ENCODE assay signal across 8 mouse cellular contexts in the genomic region with DNA sequence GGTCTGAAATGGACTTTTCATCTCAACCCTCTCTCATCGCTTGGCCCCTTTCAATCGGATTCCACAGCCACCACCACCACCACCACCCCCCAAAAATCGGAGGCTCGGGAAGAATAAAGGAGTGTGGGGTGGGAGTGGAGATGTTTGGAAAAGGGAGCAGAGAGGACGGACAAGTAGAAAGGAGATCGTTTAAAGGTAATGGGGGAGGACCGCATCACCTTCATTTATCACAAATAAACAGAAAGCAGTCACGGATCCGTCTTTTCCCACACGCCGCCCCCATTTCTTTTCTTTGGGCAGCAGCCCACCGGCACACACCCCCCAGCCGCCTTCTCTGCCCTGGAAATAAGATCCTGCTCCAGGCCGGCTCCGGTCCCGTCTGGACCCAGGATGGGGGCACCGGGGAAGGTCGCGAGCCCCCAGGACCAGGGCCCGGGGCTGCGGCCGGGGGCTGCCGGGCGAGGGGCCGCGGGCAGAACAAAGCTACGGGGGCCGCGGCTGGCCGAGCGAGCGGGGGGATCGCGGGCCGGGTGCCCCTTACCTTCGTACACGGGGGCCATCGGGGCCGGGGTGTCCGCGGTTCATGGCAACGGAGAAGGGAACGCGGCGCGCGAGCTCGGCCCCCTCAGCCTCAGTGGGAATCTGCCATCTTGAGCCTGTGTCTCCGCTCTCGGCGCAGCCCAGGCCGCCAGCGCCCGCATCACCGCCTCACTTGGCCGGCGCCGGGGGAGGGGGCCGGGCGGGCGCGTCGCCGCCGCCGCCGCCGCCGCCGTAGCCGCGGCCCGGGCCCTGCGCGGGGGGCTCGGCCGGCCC. TPM values are rescaled to one million over a fixed set of nuclear protein-coding genes. Genes with fewer than 3 reads are reported as not detected.
DNase-seq lines count a peak whose midpoint lies in the region; ATAC-seq and TF ChIP-seq lines count a peak whose summit lies in the region.

Gene Tbxas1 (plus strand): TSS at position 147 of the 813 bp plus-strand sequence.

- peak; percentile 67 for ATAC-seq in intestine, embryonic 16.5 days
- ATAC-seq in limb, embryonic 14.5 days (ENCODE audit: low FRiP score, low read depth), result peak; percentile 56; the same call in 1 of the 2 replicates
- ATAC-seq in midbrain, embryonic 16.5 days, result peak; percentile 36

- no peaks in the 10 kb centered on the region for H3K36me3 ChIP-seq in intestine, embryonic 16.5 days (ENCODE audit: control insufficient read depth, insufficient read depth, low read length)
- no peaks in the 10 kb centered on the region for H3K36me3 ChIP-seq in limb, embryonic 14.5 days (ENCODE audit: control insufficient read depth, insufficient read depth, low read length)
- no peaks in the 10 kb centered on the region for H3K36me3 ChIP-seq in midbrain, embryonic 16.5 days (ENCODE audit: control insufficient read depth, insufficient read depth, low read length)

- TF ChIP-seq POLR2A in limb, embryonic 14.5 days (IDR thresholded peaks at IDR 0.05; ENCODE audit: borderline replicate concordance, extremely low read depth, insufficient read depth, insufficient read length), result 0 out of 2 replicates have a peak, but pooled peaks have one; percentile 14

- H3K4me2 ChIP-seq in intestine, embryonic 16.5 days (ENCODE audit: low read depth, low read length), result peak within 1 kb of the TSS; percentile 69
- peak within 1 kb of the TSS; percentile 51 for H3K4me2 ChIP-seq in limb, embryonic 14.5 days (replicated peaks; ENCODE audit: low read depth, low read length, severe bottlenecking)
- H3K4me2 ChIP-seq in midbrain, embryonic 16.5 days (ENCODE audit: low read length), result peak within 1 kb of the TSS; percentile 78

- peaks cover 23% of the 10 kb centered on the region for H3K4me1 ChIP-seq in intestine, embryonic 16.5 days (ENCODE audit: control insufficient read depth, insufficient read depth, low read length)
- H3K4me1 ChIP-seq in limb, embryonic 14.5 days (ENCODE audit: control insufficient read depth, insufficient read depth, low read length), result peaks cover 14% of the 10 kb centered on the region
- H3K4me1 ChIP-seq in midbrain, embryonic 16.5 days (ENCODE audit: control insufficient read depth, insufficient read depth, low read length), result peaks cover 37% of the 10 kb centered on the region

- no peaks in the 10 kb centered on the region for H3K9me3 ChIP-seq in intestine, embryonic 16.5 days (ENCODE audit: control insufficient read depth, low read length)
- H3K9me3 ChIP-seq in limb, embryonic 14.5 days (ENCODE audit: control insufficient read depth, low read length), result no peaks in the 10 kb centered on the region
- H3K9me3 ChIP-seq in midbrain, embryonic 16.5 days (replicated peaks; ENCODE audit: control insufficient read depth, low read length, poor library complexity, severe bottlenecking), result no peaks in the 10 kb centered on the region

- intact Hi-C loops in heart, postnatal 25 days (cut with DNase I), result loop anchor here (2.0 to 10.0 kb wide), 3 partner anchors 35 to 341 kb away; partner anchors contain the start of gene Fmc1

- under 1% methylated on average over 75 of the region's 77 CpGs for WGBS in intestine, embryonic 16.5 days
- 2% methylated on average over 26 of the region's 77 CpGs for WGBS in limb, embryonic 14.5 days
- WGBS in midbrain, embryonic 16.5 days, result under 1% methylated on average over 52 of the region's 77 CpGs

- peak within 1 kb of the TSS; percentile 97 for H3K27ac ChIP-seq in intestine, embryonic 16.5 days (ENCODE audit: low read length)
- peak within 1 kb of the TSS; percentile 95 for H3K27ac ChIP-seq in limb, embryonic 14.5 days (replicated peaks; ENCODE audit: low read depth, low read length)
- H3K27ac ChIP-seq in midbrain, embryonic 16.5 days (ENCODE audit: low read length), result peak within 1 kb of the TSS; percentile 99

- peak; percentile 96 for DNase-seq in heart, adult 11 months
- DNase-seq in heart, postnatal 25 days (ENCODE audit: low spot score), result no peak
- DNase-seq in embryo, embryonic 10 days (ENCODE audit: low spot score), result peak; percentile 62
- peak; percentile 44 for DNase-seq in gastrocnemius, postnatal 25 days
- peak; percentile 33 for DNase-seq in limb, embryonic 14.5 days (ENCODE audit: low spot score)
- DNase-seq in spleen, postnatal 4 days (ENCODE audit: low spot score in 2 of 2), result peak; percentile 56 to 83

- H3K9ac ChIP-seq in intestine, embryonic 16.5 days (ENCODE audit: low read depth, low read length), result peak within 1 kb of the TSS; percentile 99
- peak within 1 kb of the TSS; percentile 97 for H3K9ac ChIP-seq in limb, embryonic 14.5 days (ENCODE audit: low read depth, low read length, severe bottlenecking)
- peak within 1 kb of the TSS; percentile 100 for H3K9ac ChIP-seq in midbrain, embryonic 16.5 days (ENCODE audit: low read depth, low read length)

- H3K4me3 ChIP-seq in intestine, embryonic 16.5 days (ENCODE audit: low read length), result peak within 1 kb of the TSS; percentile 98
- peak within 1 kb of the TSS; percentile 92 for H3K4me3 ChIP-seq in limb, embryonic 14.5 days (replicated peaks; ENCODE audit: low read length)
- peak within 1 kb of the TSS; percentile 100 for H3K4me3 ChIP-seq in midbrain, embryonic 16.5 days (ENCODE audit: low read depth, low read length)

- no peaks in the 10 kb centered on the region for H3K27me3 ChIP-seq in intestine, embryonic 16.5 days (replicated peaks; ENCODE audit: control insufficient read depth, insufficient read depth, low read length)
- no peaks in the 10 kb centered on the region for H3K27me3 ChIP-seq in limb, embryonic 14.5 days (ENCODE audit: control insufficient read depth, insufficient read depth, low read length)
- no peaks in the 10 kb centered on the region for H3K27me3 ChIP-seq in midbrain, embryonic 16.5 days (ENCODE audit: control insufficient read depth, insufficient read depth, low read depth, low read length)

RNA-seq across cellular contexts. Expression of gene Tbxas1, which starts in this region (rescaled TPM):
- total RNA-seq in heart, postnatal 25 days (2021), result 1 to 10 TPM; 1.8 to 2.0 TPM
- total RNA-seq in gastrocnemius, postnatal 25 days (2021), result under 1 TPM; 0.67 to 0.72 TPM
- polyA plus RNA-seq in intestine, embryonic 16.5 days (2015; fragmentation: Nextera tagmentation; extraction: Ambion mirVana), result 4.3 and 4.8 TPM in 2 replicates
- 1.8 and 3.4 TPM in 2 replicates for polyA plus RNA-seq in limb, embryonic 14.5 days (2012; rRNA removed)
- polyA plus RNA-seq in limb, embryonic 14.5 days (2014; fragmentation: Nextera tagmentation; extraction: Ambion mirVana), result 2.6 and 3.2 TPM in 2 replicates
- polyA plus RNA-seq in midbrain, embryonic 16.5 days (2015; fragmentation: Nextera tagmentation; extraction: Ambion mirVana), result 1.8 TPM in 2 replicates

Comparison
In these comparisons a context has a peak if more than half of its experiments do, and no peak if none do; other contexts are left out.
1. Peak in DNase-seq in gastrocnemius, postnatal 25 days; RNA of the gene not detected or under 1 TPM.